Mouse (Mus musculus) left cerebral cortex, adult 8-10 months (tissue): ENCODE data around the gene Eps15l1. TPM values are rescaled to one million over a fixed set of nuclear protein-coding genes. Genes with fewer than 3 reads are reported as not detected.

Source experiments
- DNase-seq, 2 experiments: peaks; one replicate each; pipeline ENCODE4 v3.0.0; 2022; ENCODE audit warnings: low spot score in 2 of 2
- total RNA-seq, 4 experiments: library from RNA; stranded (reverse); gene quantifications; 2 replicates each; pipeline ENCODE4 v1.2.4; 2022

Gene Eps15l1
- total RNA-seq, 4 experiments from 2014 or later, result 67.1 to 72.9 (median 70.8) TPM

GRCm38 (mm10) chr8:72320803-72321583, 100.3 kb downstream of the Eps15l1 start:
- no peak for DNase-seq

GRCm38 (mm10) chr8:72319921-72320802, 101.1 kb downstream of the Eps15l1 start:
- DNase-seq, result no peak

GRCm38 (mm10) chr8:72319397-72319796, 101.9 kb downstream of the Eps15l1 start:
- DNase-seq, result peak in 1 of 2 experiments; percentile 9

DNA sequence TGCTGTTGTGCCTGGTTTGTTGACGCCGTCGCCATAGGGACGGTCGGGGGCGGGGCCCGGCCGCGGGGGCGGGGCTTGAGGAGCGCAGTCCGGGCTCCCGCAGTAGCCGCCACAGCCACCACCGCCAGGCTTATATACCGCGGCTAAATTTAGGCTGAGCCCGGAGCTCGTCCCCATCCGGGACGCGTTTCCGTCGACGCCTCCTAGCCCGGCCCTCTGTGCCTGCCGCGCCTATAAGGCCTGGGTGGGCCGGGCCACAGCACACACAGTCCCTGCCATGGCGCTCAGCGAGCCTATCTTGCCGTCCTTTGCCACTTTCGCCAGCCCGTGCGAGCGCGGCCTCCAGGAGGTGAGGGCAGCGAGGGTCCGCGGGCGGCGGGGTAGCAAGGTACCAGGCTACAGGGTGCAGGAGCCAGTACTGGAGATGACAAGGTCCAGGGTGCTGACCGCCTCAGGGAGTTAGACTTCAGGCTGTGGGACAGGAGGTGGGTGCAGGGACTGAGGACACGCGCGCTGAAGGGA, 102.4 kb downstream of the Eps15l1 start, which contains the start of gene Klf2:
Gene Klf2, plus strand, starts transcription at position 233 of the 522 bp plus-strand sequence.
- DNase-seq, result peak; percentile 54 to 85

DNA sequence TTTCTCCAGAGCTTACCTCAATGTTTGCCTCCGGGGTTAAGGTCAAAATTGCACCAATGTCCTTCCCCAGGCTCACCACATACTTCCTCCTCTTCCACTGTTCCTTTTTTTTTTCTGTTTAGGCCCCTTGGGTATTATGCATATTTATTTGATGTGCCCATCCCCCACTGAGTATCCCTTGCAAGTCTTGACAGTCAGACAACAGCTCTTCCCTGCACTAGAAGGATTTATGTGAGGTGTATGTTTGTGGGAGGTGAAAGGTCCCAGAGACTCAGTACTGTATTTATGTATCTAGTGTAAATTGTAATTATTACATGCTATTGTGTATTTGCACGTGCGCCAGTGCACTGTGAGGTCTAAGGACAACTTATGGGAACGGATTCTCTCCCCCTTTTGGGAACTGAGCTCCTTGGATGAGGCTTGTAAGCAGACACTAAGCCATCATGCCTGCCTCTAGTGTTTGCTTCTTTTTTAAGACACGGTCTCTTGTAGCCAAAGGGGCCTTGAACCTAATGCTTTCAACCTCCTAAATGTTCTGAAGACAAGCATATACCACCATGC, 103.4 kb downstream of the Eps15l1 start:
- no peak for DNase-seq

DNA sequence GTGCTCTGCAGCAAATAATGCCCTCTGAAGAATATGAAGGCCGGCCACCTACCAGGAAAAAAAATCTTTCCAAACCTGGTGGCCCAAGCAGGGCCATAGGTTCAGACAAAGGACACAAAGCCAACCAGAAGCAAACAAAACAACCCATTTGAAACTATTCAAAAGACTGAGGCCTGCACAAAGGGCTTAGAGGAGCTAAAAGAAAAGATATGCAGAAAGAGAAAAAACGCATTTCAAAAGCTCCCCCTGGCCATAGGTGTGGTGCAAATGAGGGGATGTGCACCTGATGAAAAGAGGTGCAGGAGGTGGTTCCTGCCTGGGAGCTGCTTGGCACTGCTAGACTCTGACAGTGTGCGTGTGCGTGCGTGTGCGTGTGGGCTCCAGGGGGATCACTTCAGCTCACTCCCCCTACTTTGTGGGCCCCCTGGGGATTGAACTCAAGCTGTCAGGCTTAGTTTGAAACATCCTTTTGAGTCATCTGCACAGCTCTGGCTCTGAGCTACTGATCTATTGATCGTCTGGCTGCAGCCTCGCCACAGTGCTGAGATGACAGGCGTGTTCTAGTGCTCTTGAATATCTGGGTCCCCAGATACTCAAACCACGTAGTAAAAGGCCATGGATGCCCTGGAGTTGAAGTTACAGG, 105.1 kb downstream of the Eps15l1 start:
- no peak for DNase-seq

GRCm38 (mm10) chr8:72312926-72313518, 108.2 kb downstream of the Eps15l1 start:
- DNase-seq, result no peak

- DNase-seq, result peak; percentile 36 to 84
Measured at GRCm38 (mm10) chr8:72310849-72311506, 110.3 kb downstream of the Eps15l1 start.

GRCm38 (mm10) chr8:72308276-72308675, 113.0 kb downstream of the Eps15l1 start:
- no peak for DNase-seq

DNA sequence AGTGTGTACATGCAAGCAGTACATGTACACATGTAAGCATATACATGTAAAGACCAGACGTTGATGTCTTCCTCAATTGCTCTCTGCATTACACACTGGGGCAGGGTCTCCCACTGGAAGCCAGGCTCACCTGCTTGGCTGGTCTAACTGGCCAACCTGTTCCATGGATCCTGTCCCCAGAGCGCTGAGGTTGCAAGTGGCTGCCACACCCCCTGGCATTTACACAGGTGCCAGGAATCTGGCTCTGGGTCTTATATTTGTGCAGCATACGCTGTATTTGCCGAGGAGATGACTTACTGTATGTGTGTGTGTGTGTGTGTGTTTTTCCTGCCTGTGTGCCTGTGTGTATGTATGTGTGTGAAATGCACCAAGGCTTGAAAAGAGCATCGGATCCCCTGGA, 114.3 kb downstream of the Eps15l1 start:
- DNase-seq, result no peak

GRCm38 (mm10) chr8:72305210-72305905, 115.9 kb downstream of the Eps15l1 start, which contains the start of gene Gm10282:
Gene Gm10282 (minus strand): TSS chr8:72305260.
- no peak for DNase-seq

- no peak for DNase-seq
Measured at GRCm38 (mm10) chr8:72303633-72304032, 117.6 kb downstream of the Eps15l1 start.

- DNase-seq, result no peak
Measured at GRCm38 (mm10) chr8:72302986-72303612, 118.2 kb downstream of the Eps15l1 start.

DNA sequence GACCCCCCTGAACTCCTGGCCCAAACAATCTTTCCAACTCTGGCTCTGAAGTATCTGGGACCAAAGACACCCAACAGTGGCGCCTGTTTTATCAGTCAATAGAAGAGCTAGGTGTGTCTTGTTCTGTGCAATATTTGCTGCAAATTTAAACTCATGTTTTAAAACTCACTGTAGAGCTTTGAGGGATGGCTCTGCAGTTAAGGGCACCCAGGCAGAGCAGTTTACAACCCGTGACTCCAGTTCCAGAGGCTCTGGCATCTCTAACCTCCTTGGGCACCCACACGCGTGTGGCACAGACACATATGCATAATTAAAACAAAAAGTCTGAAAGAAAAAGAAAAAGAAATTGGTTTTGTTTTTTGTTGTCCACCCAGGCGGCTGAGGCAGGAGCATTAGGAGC, 119.8 kb downstream of the Eps15l1 start:
- DNase-seq, result no peak

GRCm38 (mm10) chr8:72300654-72301400, 120.4 kb downstream of the Eps15l1 start:
- DNase-seq, result no peak

GRCm38 (mm10) chr8:72298928-72299327, 122.3 kb downstream of the Eps15l1 start:
- DNase-seq, result no peak

DNA sequence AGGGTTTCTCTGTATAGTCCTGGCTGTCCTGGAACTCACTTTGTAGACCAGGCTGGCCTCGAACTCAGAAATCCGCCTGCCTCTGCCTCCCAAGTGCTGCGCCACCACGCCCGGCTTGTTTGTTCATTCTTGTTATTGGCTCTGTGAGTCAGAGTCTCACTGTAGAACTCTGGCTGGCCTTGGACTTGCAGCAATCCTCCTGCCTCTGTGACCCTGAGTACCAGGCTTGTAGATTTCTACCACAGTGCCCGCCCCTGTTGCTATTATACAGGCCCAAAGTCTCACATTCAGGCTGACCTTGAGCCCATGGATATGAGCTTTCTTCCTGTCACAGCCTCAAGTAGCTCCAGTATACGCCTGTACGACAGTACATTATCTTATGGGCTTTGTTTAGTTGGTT, 124.7 kb downstream of the Eps15l1 start:
- no peak for DNase-seq

GRCm38 (mm10) chr8:72295679-72296078, 125.6 kb downstream of the Eps15l1 start:
- peak; percentile 32 to 54 for DNase-seq
